Mouse (Mus musculus): Measurements from ENCODE around the gene Mrpl11. TPM values are rescaled to one million over a fixed set of nuclear protein-coding genes. Genes with fewer than 3 reads are reported as not detected.

Mrpl11 gene
- 10 to 100 TPM; 10.0 to 13.0 TPM for total RNA-seq (2023)

GRCm38 (mm10) chr19:4961928-4962601 is at the start of gene Mrpl11:
TSS of gene Mrpl11 (plus strand) at chr19:4962147.

GRCm38 (mm10) chr19:4927904-4928531 is 33.9 kb upstream of the Mrpl11 start, which contains the start of gene Dpp3:
TSS of gene Dpp3 (minus strand) at chr19:4928287.

GRCm38 (mm10) chr19:4942551-4943252 is 19.2 kb upstream of the Mrpl11 start, which contains the start of gene Peli3:
TSS of gene Peli3 (minus strand) at chr19:4943127.

GRCm38 (mm10) chr19:4990256-4990625 is 28.3 kb downstream of the Mrpl11 start, which contains the start of gene Npas4:
TSS of gene Npas4 (minus strand) at chr19:4990316.

Other genes starting within 250 kb of the Mrpl11 start
- gene Rbm4b, start 205.7 kb upstream of the Mrpl11 start, total RNA-seq (2023) = 1 to 10 TPM; 6.2 to 8.2 TPM
- 10 to 100 TPM; 36.7 to 43.1 TPM for gene Rbm4, start 168.2 kb upstream of the Mrpl11 start, total RNA-seq (2023)
- 10 to 100 TPM; 12.2 to 18.1 TPM for gene Gm21992, start 150.5 kb upstream of the Mrpl11 start, total RNA-seq (2023)
- gene Rbm14, start 150.5 kb upstream of the Mrpl11 start, total RNA-seq (2023) = 10 to 100 TPM; 47.6 to 49.2 TPM
- 10 to 100 TPM; 12.8 to 19.1 TPM for gene Ccs, start 122.8 kb upstream of the Mrpl11 start, total RNA-seq (2023)
- gene Ccdc87, start 122.8 kb upstream of the Mrpl11 start, total RNA-seq (2023) = not detected
- 1 to 10 TPM; 2.0 to 4.6 TPM for gene Ctsf, start 107.0 kb upstream of the Mrpl11 start, total RNA-seq (2023)
- gene Actn3, start 84.2 kb upstream of the Mrpl11 start, total RNA-seq (2023) = under 1 TPM; 0.16 to 0.29 TPM
- gene Zdhhc24, start 83.5 kb upstream of the Mrpl11 start, total RNA-seq (2023) = 1 to 10 TPM; 6.1 to 6.4 TPM
- under 1 TPM; 0.29 to 0.51 TPM for gene Bbs1, start 55.5 kb upstream of the Mrpl11 start, total RNA-seq (2023)
- gene Dpp3, start 33.9 kb upstream of the Mrpl11 start, total RNA-seq (2023) = 10 to 100 TPM; 49.1 to 52.7 TPM
- gene Peli3, start 19.0 kb upstream of the Mrpl11 start, total RNA-seq (2023) = not detected
- gene Npas4, start 28.2 kb downstream of the Mrpl11 start, total RNA-seq (2023) = not detected
- gene Slc29a2, start 61.7 kb downstream of the Mrpl11 start, total RNA-seq (2023) = 1 to 10 TPM in 1 of 2 experiments, under 1 TPM in 1; 0.62 to 1.6 TPM
- gene B4gat1, start 76.7 kb downstream of the Mrpl11 start, total RNA-seq (2023) = 1 to 10 TPM; 4.2 to 5.6 TPM
- gene AC124502.3, start 76.7 kb downstream of the Mrpl11 start, total RNA-seq (2023) = not detected
- 10 to 100 TPM; 37.0 to 38.6 TPM for gene Brms1, start 79.2 kb downstream of the Mrpl11 start, total RNA-seq (2023)
- gene Rin1, start 88.3 kb downstream of the Mrpl11 start, total RNA-seq (2023) = 1 to 10 TPM in 1 of 2 experiments, under 1 TPM in 1; 1.00 to 1.7 TPM
- gene Cd248, start 105.9 kb downstream of the Mrpl11 start, total RNA-seq (2023) = not detected
- gene Tmem151a, start 123.4 kb downstream of the Mrpl11 start, total RNA-seq (2023) = not detected
- gene Yif1a, start 126.4 kb downstream of the Mrpl11 start, total RNA-seq (2023) = 10 to 100 TPM; 13.7 to 18.4 TPM
- gene Cnih2, start 136.4 kb downstream of the Mrpl11 start, total RNA-seq (2023) = under 1 TPM; 0.27 to 0.93 TPM
- gene Rab1b, start 144.9 kb downstream of the Mrpl11 start, total RNA-seq (2023) = 100 to 1,000 TPM; 135 to 146 TPM
- gene Klc2, start 156.4 kb downstream of the Mrpl11 start, total RNA-seq (2023) = 10 to 100 TPM; 10.1 to 12.8 TPM

Measured in neutrophil, adult 59 days (primary cell).